Mouse (Mus musculus) natural killer cell, adult 2 months (primary cell): ENCODE data around the gene Mthfd2l.
A peak's percentile ranks its signal among the peaks of the same experiment; 100 is the strongest.

ENCODE experiments used
- DNase-seq, 2 experiments: peaks; one replicate each; pipeline ENCODE4 v3.0.0; 2022; ENCODE audit warnings: low spot score in 2 of 2

The Mthfd2l gene

GRCm38 (mm10) chr5:90945453-90945852 is 14.5 kb downstream of the Mthfd2l start:
- DNase-seq, result no peak

GRCm38 (mm10) chr5:90949499-90949898 is 18.6 kb downstream of the Mthfd2l start:
- no peak for DNase-seq

GRCm38 (mm10) chr5:90951475-90951874 is 20.6 kb downstream of the Mthfd2l start:
- DNase-seq, result peak; percentile 9 to 54

- no peak for DNase-seq
Observed at GRCm38 (mm10) chr5:90952731-90953481, 22.0 kb downstream of the Mthfd2l start.

- DNase-seq, result peak in 1 of 2 experiments; percentile 9
Observed at GRCm38 (mm10) chr5:90964316-90964715, 33.4 kb downstream of the Mthfd2l start.

GRCm38 (mm10) chr5:90964764-90965163 is 33.8 kb downstream of the Mthfd2l start:
- no peak for DNase-seq

GRCm38 (mm10) chr5:90965386-90965785 is 34.5 kb downstream of the Mthfd2l start:
- no peak for DNase-seq

- DNase-seq, result no peak
Observed at GRCm38 (mm10) chr5:90977244-90977643, 46.3 kb downstream of the Mthfd2l start.

GRCm38 (mm10) chr5:90980297-90980696 is 49.4 kb downstream of the Mthfd2l start:
- no peak for DNase-seq

GRCm38 (mm10) chr5:90987605-90988004 is 56.7 kb downstream of the Mthfd2l start:
- no peak for DNase-seq

GRCm38 (mm10) chr5:90988149-90988548 is 57.2 kb downstream of the Mthfd2l start:
- DNase-seq, result no peak

- no peak for DNase-seq
Observed at GRCm38 (mm10) chr5:90988592-90988991, 57.7 kb downstream of the Mthfd2l start.

GRCm38 (mm10) chr5:90999942-91000341 is 69.0 kb downstream of the Mthfd2l start:
- DNase-seq, result no peak

- DNase-seq, result no peak
Observed at GRCm38 (mm10) chr5:91015216-91015615, 84.3 kb downstream of the Mthfd2l start.

GRCm38 (mm10) chr5:91023114-91023513 is 92.2 kb downstream of the Mthfd2l start:
- no peak for DNase-seq

GRCm38 (mm10) chr5:91027164-91027563 is 96.2 kb downstream of the Mthfd2l start, which contains the start of gene Epgn:
Gene Epgn (plus strand): TSS chr5:91027464.
- DNase-seq, result no peak

- DNase-seq, result no peak
Observed at GRCm38 (mm10) chr5:91027840-91028239, 96.9 kb downstream of the Mthfd2l start.

- DNase-seq, result no peak
Observed at GRCm38 (mm10) chr5:91030629-91031028, 99.7 kb downstream of the Mthfd2l start.

GRCm38 (mm10) chr5:91035341-91035740 is 104.4 kb downstream of the Mthfd2l start:
- no peak for DNase-seq

GRCm38 (mm10) chr5:91036628-91037027 is 105.7 kb downstream of the Mthfd2l start:
- no peak for DNase-seq

- no peak for DNase-seq
Observed at GRCm38 (mm10) chr5:91037756-91038155, 106.8 kb downstream of the Mthfd2l start.

GRCm38 (mm10) chr5:91038547-91038946 is 107.6 kb downstream of the Mthfd2l start:
- DNase-seq, result no peak

- no peak for DNase-seq
Observed at GRCm38 (mm10) chr5:91038963-91039362, 108.0 kb downstream of the Mthfd2l start.

GRCm38 (mm10) chr5:91047987-91048386 is 117.1 kb downstream of the Mthfd2l start:
- DNase-seq, result no peak
